Mouse (Mus musculus): ENCODE results near the gene Cmya5. TPM values are rescaled to one million over a fixed set of nuclear protein-coding genes. Genes with fewer than 3 reads are reported as not detected.

The Cmya5 gene
- polyA plus RNA-seq, 1 experiment: under 0.01 TPM

DNA sequence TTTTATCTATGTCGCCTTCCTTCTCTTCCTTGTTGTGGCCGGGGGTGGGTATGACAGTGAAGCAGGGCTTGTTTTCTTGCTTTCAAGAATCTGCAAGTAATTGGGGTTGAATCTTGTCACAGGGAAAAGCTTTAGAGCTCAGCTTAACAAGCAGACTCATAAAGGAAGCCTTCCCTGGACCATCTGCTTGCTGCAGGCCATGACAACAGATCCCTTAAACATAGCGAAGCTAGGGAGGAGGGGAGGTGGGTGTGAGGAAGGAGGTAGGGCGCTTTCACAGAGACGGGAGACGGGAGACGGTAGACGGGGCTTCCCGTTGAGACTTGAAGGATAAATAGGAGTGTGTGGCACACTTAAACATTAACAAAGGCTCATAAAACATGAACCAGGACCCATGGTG lies 144.7 kb downstream of the Cmya5 start:
- no peaks in the 10 kb centered on the region for H3K27me3 ChIP-seq (ENCODE audit: control insufficient read depth, insufficient read depth, insufficient read length)
- H3K4me3 ChIP-seq (ENCODE audit: insufficient read depth, poor library complexity, severe bottlenecking): no peak overlapping the region
- H3K79me3 ChIP-seq (ENCODE audit: low read depth): no peaks in the 10 kb centered on the region
- TF ChIP-seq CEBPB (IDR thresholded peaks at IDR 0.05; ENCODE audit: low read depth): no peak
- TF ChIP-seq MAX (IDR thresholded peaks at IDR 0.05): no peak
- no peak for TF ChIP-seq MYOG (IDR thresholded peaks at IDR 0.05; ENCODE audit: control insufficient read depth, extremely low read depth, insufficient read length)
- no peak for TF ChIP-seq FOSL1 (IDR thresholded peaks at IDR 0.05; ENCODE audit: insufficient read depth, low read length, poor library complexity, severe bottlenecking)
- no peak for TF ChIP-seq USF1 (IDR thresholded peaks at IDR 0.05; ENCODE audit: low read depth)
- no peak for TF ChIP-seq MYOD1 (IDR thresholded peaks at IDR 0.05; ENCODE audit: control insufficient read depth, insufficient read length, low read depth)
- no peak for TF ChIP-seq CTCF (IDR thresholded peaks at IDR 0.05; ENCODE audit: control insufficient read depth, insufficient read depth, insufficient read length)
- no peaks in the 10 kb centered on the region for H3K79me2 ChIP-seq (ENCODE audit: control insufficient read depth, insufficient read depth)
- H3ac ChIP-seq (ENCODE audit: control insufficient read depth, insufficient read length, low read depth): no peak overlapping the region
- H3K36me3 ChIP-seq (ENCODE audit: control insufficient read depth, insufficient read depth): no peaks in the 10 kb centered on the region

DNA sequence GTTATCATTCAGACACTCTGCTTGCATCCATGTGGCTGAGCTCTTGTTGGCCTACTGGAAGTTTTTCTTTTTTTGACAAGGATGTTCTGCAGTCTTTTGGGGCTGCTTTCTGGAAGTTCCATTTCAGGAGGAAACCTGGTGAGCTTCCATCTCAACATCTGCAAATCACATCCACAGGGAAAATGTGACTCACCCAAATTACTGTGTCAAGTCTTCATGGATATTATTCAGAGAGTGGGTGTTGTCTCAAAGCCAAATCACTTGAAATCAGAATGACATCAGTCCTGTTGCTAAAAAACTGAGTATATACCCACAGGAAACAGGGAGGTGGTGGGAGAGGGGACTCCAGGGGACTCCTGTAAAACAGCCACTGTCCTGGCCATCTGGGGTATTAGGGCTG lies 149.8 kb downstream of the Cmya5 start:
- Histone ChIP-seq H3K27me3 (ENCODE audit: control insufficient read depth, insufficient read depth, insufficient read length) (no peaks in the 10 kb centered on the region), H3K36me3 (ENCODE audit: control insufficient read depth, insufficient read depth) (no peaks in the 10 kb centered on the region), H3K79me2 (ENCODE audit: control insufficient read depth, insufficient read depth) (no peaks in the 10 kb centered on the region), H3K79me3 (ENCODE audit: low read depth) (no peaks in the 10 kb centered on the region), H3ac (ENCODE audit: control insufficient read depth, insufficient read length, low read depth) (no peak overlapping the region), H3K4me3 (ENCODE audit: insufficient read depth, poor library complexity, severe bottlenecking) (no peak overlapping the region)
- TF ChIP-seq MYOG (IDR thresholded peaks at IDR 0.05; ENCODE audit: control insufficient read depth, extremely low read depth, insufficient read length) (no peak), CTCF (IDR thresholded peaks at IDR 0.05; ENCODE audit: control insufficient read depth, insufficient read depth, insufficient read length) (no peak), USF1 (IDR thresholded peaks at IDR 0.05; ENCODE audit: low read depth) (no peak), CEBPB (IDR thresholded peaks at IDR 0.05; ENCODE audit: low read depth) (no peak), MYOD1 (IDR thresholded peaks at IDR 0.05; ENCODE audit: control insufficient read depth, insufficient read length, low read depth) (no peak), MAX (IDR thresholded peaks at IDR 0.05) (no peak), FOSL1 (IDR thresholded peaks at IDR 0.05; ENCODE audit: insufficient read depth, low read length, poor library complexity, severe bottlenecking) (no peak)

DNA sequence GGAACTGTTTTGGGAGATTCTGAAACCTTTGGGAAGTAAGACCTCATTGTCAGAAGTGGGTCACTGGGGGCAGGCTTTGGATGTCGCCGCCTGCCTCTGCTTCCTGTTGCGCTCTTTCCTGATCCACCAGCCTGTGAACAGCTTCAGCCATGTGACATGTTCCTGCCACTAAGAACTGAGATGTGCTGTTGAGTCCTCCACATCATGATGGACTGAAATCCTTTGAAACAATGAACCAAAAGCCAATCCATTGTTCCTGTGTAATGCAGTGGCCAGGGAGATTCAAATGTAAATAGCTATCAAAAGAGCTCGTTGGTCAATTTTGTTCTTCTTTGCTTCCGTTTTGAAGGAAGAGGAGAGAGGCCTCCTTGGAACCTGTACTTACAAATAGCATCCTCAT lies 151.7 kb downstream of the Cmya5 start:
- H3K79me3 ChIP-seq (ENCODE audit: low read depth): no peaks in the 10 kb centered on the region
- H3ac ChIP-seq (ENCODE audit: control insufficient read depth, insufficient read length, low read depth): no peak overlapping the region
- H3K4me3 ChIP-seq (ENCODE audit: insufficient read depth, poor library complexity, severe bottlenecking): no peak overlapping the region
- H3K36me3 ChIP-seq (ENCODE audit: control insufficient read depth, insufficient read depth): no peaks in the 10 kb centered on the region
- TF ChIP-seq MAX (IDR thresholded peaks at IDR 0.05) (no peak), CTCF (IDR thresholded peaks at IDR 0.05; ENCODE audit: control insufficient read depth, insufficient read depth, insufficient read length) (no peak), USF1 (IDR thresholded peaks at IDR 0.05; ENCODE audit: low read depth) (no peak), FOSL1 (IDR thresholded peaks at IDR 0.05; ENCODE audit: insufficient read depth, low read length, poor library complexity, severe bottlenecking) (no peak), MYOG (IDR thresholded peaks at IDR 0.05; ENCODE audit: control insufficient read depth, extremely low read depth, insufficient read length) (no peak), CEBPB (IDR thresholded peaks at IDR 0.05; ENCODE audit: low read depth) (no peak), MYOD1 (IDR thresholded peaks at IDR 0.05; ENCODE audit: control insufficient read depth, insufficient read length, low read depth) (no peak)
- no peaks in the 10 kb centered on the region for H3K79me2 ChIP-seq (ENCODE audit: control insufficient read depth, insufficient read depth)
- H3K27me3 ChIP-seq (ENCODE audit: control insufficient read depth, insufficient read depth, insufficient read length): no peaks in the 10 kb centered on the region

Other genes starting within 250 kb of the Cmya5 start
- gene Tent2, start 47.7 kb upstream of the Cmya5 start, polyA plus RNA-seq (2012; fragmentation: generic; extraction: Trizol): 8.2 TPM
- 4.8 TPM for gene Homer1, start 154.9 kb upstream of the Cmya5 start, polyA plus RNA-seq (2012; fragmentation: generic; extraction: Trizol)